Mouse (Mus musculus): ENCODE results near the gene Abcb11.
"Not testable (repeated sequence)": the region's sequence is repeated elsewhere in the genome, so short reads cannot be mapped to it uniquely, and the experiment has no call there.

The Abcb11 gene

DNA sequence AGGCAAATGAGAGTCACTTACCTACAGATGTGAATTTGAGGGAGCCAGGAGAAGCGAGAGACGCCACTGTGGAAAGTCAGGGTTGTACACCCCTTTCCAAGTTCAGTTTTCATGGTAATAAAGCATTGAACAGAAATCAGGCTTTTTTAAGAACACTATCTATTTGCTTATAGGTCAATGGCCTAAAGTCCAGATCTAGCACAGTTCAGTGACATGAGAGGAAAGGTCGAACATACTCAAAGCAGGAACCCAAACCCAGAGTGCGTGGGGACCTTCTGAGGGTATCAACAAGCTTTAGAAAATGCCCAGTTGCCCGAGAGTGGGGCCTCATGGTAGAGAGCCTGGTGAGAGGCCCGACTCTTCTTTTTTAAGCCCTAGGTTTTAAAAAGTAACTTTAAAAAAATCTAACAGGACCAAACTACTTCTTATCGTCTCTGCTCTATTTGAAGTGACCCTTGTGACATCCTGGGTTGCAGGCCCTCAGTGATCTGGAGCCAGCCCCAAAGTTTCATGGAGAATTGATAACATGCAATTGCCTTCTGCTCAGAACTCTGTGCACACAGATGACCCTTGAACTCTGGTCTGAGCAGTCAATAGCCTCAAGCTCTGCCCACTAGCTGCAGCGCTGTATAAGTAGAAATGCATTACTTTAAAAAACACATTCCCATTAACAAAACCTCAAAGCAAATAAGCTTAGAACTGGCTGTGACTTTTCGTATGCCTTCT, at the start of gene Abcb11:
TSS of gene Abcb11 (minus strand) at position 121 of the 726 bp plus-strand sequence.
- no peak for DNase-seq (ENCODE audit: low spot score)

DNA sequence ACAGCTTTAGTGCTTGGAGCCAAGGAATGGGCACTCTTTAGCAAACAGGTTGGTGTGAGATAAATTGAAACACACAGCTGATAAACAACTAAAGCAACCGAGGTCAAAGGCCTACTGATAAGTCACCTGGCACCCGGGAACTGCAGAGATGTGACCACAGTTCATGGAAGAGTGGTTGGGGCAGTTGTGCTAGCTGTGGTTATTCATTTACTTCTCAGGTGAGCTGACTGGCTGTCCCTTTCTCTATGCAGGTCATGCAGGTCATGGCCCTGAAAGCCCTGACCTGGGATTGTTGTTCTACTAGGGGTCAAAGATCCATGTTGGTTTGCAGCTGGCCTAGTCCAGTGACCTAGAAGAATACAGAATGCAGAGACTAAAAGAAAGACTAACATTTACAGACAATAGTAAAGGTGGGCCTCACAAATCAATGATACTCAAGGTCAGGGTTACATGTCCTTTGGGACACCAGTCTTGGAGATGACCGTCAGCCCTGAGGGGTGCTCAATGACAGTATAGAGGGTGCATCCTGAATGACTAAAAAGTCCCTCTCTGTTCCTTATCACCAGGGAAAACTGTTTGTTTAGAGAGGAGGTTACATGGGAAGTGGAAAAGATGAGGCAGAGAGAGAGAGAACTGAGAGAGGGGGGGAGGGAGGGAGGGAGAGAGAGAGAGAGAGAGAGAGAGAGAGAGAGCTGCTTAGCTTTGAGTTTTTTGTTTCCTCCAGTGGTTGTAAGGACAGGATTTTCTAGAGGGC, 43.9 kb upstream of the Abcb11 start:
- no peak for DNase-seq (ENCODE audit: low spot score)

DNA sequence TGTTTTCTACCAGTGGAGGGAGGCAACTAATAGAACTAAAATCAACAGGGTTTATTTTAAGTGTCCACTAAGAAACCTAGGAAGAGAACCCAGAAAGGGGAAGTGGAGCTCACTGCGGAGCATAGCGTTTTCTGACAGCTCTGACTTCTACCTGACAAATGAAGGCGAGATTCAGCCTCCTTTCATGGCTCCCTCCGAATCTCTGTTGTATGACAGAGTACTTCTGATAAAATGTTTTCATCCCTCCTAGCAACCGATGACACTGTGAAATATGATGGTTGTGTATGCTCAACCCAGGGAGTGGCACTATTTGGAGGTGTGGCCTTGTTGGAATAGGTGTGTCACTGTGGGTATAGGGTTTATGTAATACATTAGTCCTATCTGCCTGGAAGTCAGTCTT, 40.4 kb upstream of the Abcb11 start:
- no peak for DNase-seq (ENCODE audit: low spot score)

DNA sequence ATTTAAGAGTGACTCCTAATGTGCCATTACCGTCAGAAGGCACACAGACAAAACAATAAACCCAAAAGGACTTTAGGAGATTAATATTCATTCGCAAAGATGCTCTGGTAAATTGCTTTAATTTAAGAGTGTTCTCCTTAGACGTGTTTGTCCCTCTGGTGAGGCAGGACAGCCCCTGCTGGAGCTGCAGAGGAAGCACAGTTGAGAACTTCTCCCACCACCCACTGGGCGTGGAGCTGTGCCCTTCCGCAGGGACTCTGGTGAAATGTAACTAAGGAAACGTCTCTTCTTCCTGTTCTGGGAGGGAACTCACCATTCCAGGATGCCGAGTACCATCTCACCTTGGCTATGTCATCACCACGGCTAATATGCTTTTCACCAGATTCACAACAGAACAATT, 39.3 kb upstream of the Abcb11 start:
- no peak for DNase-seq (ENCODE audit: low spot score)

DNA sequence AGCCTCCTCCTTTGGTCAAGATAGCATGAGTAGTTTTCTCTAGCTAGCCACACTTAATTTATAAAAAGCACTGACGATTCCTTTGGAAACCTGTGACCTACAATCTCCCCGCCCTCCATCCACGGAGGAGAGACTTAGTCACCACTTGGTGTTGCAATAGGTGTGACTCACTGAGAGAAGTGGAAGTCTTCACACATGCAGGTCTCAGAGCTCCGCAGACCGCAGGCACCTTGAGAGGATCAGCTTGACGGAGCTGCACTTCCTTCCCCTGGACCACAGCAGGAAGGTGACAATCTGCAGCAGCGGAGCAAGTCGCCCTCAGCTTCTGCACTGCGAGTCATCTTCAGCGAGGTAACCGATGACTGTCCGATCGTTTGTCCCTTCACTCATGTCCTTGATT, 37.9 kb upstream of the Abcb11 start, which contains the start of gene Dhrs9:
TSS of gene Dhrs9 (plus strand) at position 165 of the 400 bp plus-strand sequence.
- DNase-seq (ENCODE audit: low spot score), result peak; percentile 78

DNA sequence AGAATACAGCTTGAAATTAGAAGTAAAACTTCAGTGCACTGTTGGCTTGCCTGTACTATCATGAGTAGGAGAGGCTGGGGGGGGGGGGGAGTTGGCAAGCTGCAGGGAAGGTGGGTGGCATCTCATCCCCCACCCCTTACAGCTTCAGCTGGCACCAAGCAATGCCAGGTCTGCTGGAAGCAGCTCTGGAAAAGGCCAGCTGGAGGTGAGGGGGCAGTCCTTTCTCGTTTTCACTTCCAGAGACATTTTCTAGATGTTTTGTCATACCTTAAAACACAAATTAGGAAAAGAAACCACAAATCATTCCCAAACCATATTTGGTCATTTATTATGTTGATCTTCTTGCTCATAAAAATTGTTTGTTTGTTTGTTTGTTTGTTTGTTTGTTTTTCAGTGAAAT, 37.4 kb upstream of the Abcb11 start:
- DNase-seq (ENCODE audit: low spot score), result no peak

DNA sequence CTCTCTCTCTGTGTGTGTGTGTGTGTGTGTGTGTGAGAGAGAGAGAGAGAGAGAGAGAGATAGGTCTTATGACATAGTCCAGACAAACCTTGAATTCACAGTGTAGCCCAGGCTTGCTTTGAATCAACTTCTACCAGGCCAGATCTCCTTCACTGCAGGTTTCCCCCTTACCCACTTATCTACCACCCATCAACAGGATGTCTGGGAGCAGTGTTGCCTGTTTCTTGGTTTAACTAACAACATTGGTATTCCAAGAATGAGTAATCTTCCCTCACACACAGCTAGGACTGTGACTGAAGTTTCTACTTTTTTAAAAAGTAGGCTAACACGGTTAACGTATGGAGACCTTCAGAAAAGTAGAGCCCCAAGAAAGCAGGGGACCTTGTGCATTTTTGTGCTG, 34.4 kb upstream of the Abcb11 start:
- no peak for DNase-seq (ENCODE audit: low spot score)

DNA sequence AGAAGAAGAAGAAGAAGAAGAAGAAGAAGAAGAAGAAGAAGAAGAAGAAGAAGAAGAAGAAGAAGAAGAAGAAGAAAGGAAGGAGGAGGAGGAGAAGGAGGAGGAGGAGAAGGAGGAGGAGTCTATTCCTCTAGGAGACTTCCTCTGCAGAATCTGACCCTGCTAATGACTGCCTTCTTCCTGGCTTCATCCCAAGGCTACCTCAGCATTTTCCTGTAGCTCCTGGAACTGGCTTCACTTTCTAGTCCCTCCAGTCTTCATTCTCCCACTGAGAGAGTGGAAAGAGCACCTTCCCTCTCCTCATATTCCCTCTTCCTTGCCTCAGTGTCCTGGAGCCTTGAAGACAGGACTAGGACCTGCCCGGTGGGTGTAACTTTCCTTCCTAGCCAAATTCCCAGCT, 22.9 kb upstream of the Abcb11 start:
- DNase-seq (ENCODE audit: low spot score), result no peak

DNA sequence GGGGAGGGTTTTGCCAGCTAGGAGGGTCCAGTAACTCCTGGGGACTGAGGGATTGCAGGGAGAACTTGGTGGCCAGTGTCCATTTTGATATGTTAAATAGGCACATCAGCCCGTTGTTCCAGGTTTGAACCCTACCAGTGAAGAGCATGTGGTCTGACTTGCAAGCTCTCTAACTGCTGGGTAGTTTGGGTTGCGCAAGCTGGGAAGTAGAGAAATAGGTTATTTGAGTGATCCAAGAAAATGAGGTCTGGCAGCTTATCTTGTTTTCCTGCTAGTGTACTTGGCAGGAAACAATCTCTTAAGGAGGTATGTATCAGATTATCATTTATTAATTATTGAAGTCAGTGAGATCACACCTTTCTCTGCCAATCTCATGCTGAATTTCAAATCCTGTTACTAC, 22.4 kb upstream of the Abcb11 start:
- DNase-seq (ENCODE audit: low spot score), result peak; percentile 69

DNA sequence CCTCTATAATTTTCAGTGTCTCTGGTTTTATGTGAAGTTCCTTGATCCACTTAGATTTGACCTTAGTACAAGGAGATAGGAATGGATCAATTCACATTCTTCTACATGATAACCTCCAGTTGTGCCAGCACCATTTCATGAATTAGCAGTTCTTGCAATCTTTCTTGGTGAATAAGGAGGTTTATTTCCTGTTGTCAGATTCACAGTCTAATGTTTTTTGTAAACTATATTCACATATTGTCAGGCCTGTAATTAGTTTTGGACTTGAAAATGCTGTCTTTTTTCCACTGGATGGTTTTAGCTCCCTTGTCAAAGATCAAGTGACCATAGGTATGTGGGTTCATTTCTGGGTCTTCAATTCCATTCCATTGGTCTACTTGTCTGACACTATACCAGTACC, 13.0 kb upstream of the Abcb11 start:
- DNase-seq (ENCODE audit: low spot score), result not testable (repeated sequence)

DNA sequence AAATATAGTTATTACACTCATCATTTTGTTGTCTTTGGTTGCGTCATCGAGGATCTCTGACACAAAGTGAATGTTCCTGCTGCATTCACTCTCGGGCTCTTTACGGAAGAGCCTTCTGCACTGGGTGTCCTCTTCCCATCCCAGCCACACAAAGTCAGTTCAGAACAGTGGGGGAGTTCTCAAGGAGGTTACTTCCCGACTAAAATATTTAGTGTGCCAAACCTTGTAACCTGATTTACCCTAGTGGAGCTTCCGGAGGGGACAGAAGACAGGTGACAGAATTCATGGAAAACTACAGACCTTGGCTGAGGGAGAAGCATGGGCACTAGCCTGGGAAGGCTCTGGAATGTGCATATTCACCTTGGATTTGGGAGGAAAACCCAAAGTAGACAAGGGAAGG, 910 bp downstream of the Abcb11 start:
- DNase-seq (ENCODE audit: low spot score), result no peak

DNA sequence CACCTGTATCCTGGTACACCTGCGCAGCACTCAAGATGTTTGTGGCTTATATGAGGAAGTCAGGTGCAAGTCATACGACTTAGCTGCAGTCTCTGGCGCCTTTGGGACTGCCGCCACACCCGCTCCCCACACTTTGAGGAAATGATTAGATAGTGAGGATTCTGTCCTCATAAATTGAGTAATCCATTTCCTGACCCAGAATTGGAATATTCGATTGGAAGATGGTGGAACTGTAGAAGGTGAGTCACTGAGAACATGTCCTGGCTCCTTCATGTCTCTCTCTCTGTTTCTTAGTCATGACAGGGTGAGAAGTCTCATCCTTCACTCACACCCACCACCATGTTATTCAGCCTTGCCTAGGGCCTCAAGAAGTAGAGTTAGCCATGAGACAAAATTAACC, 10.9 kb downstream of the Abcb11 start:
- DNase-seq (ENCODE audit: low spot score), result not testable (repeated sequence)

DNA sequence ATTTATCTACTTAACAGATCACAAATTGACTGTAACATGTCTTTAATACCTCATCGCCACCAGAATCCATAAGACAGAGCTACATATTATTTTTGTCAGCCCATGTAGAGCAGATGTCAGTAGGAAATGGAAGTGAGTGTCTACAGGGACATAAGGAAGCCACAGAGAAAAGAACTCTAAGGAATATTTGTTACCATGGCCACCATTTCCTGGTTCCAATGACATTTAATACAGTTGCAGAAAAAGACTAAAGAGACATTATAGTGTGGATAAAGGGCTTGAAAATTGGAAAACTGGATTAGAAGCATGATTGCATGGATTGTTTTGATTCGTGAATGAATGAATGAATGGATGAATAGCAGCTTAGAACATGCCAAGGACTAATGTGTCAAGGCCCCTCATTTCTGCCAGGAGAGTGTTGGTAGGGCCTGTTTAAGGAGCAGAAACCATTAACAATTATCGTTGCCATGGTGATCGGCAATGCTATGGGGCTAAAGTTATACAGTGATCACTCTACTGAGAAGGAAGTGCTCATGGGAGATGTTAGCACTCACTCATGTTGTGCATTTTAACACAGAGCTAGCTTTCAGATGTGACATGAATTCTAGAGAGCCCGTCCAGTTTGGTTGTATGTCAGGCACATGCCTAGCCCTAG, 13.8 kb downstream of the Abcb11 start:
- no peak for DNase-seq (ENCODE audit: low spot score)

DNA sequence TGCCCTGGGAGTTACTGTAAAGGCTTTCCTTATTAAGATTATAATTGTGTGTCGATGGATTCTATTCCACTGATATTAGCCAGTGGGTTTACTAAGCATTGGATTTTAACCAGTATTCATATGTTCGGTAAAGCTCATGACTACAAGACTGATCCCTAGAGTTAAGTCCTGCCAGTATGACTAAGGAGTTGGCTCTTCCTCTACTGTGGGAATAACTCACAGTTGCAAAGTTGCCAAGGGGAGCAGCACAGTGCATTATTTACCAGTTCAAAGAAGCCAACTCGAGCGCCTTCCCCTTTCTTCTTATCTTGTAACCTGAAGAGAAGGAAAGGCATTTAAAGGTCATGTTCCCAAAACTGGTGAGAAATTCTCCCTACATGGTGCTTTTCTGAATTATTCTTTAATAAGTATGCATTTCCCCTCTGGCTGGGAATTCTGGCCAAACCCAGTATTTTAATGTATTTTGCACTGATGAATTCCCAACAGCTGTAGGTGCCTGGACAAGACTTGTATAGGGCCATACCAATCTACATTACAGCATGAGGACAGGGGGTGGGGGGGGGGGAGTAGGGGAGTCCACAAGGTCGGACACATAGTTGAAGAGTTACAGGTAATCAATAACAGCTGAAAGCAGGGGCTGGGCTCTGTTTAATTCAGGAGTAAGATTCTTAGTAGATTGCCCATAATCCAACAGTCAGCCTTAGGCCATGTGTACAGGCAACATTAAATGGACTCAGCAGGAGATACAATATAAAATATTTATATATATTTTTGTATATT, 17.3 kb downstream of the Abcb11 start:
- DNase-seq (ENCODE audit: low spot score), result peak; percentile 52

DNA sequence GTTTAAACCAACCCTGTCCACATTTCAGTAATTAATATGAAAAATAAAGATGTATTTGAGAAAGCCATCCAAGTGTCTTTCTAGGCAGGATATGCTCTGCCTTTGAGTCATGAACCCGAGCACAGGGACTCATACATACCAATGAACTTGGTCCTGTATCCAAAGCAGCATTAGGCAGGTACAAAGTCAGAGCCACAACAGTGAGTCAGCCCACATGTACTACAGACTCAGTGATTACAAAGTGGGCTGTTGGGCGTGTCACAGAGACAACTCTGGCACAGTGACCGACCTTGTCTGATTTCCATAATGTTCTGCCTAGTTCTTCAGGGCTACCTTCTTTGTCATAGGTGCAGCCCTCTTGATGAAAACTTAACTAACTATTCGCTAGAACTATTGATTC, 19.4 kb downstream of the Abcb11 start:
- no peak for DNase-seq (ENCODE audit: low spot score)

DNA sequence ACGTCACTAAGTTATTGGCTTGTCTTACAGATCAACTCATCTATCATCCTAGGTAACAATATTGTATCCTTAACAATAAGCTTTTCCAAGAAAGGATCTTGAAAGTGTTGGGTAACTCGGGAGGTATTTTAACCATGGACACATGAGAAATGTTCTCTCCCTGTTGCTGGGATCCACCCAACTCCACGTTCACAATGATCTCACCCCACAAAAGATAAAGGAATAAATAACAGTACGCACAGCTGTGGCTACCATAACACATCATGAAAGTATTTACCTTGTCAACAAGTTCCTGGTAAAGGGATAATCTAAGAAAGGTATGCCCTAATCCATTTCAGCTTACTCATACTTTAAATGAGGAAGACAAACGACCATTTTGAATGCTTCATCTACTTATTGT, 21.0 kb downstream of the Abcb11 start:
- DNase-seq (ENCODE audit: low spot score), result no peak

DNA sequence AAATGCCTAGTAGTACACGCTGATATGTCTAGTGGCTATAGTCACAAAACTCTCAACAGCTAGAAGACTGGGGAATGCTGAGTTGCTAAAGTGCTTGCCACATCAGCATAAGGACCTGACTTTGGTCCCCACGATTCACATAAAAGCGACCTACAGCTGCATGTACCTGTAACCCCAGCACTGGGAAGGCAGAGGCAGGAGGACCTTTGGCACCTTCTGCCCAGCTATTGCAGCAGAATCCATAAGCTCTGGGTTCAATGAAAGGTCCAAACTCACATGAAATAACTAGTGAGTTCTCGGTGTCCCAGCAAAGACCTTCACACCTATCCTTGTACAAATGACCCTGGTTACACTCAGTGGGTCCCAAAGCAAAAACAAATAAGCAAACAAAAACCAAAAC, 31.1 kb downstream of the Abcb11 start:
- DNase-seq (ENCODE audit: low spot score), result no peak

DNA sequence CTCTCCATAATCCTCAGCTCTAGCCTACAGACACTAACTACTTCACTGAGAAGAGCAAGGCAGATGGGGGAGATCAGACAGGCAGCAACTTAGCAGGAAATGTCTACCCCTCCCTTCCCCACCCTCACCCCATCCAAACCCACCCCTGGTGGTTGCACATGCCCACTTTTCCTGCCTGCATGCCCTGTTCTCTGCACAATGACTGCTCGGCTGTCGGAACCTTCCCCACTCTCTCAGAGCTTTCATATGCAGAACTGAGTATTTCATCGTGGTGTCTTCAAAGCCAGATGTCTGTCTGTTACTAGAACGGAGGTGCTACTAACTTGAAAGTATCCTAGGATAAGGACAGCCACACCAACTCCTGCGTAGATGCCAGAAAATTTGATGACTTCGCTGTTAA, 34.3 kb downstream of the Abcb11 start:
- DNase-seq (ENCODE audit: low spot score), result no peak

DNA sequence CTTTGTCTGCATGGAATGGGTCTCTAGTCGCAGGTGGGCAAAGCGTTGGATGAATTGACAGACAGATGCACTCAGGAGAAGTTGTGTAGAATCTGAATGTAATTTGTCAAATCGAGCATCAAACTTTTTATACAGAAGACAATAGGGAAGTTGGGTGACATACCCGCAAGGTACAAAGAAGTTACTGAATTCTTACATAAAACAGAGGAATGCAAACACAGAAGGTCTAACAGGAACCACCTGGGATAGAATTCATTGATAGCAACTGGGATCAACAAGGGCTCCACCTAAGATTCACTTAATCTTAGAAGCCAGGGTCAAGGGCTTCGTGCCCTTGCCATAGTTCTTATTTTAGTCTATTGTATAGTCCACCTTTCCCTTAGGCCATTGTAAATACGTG, 41.8 kb downstream of the Abcb11 start:
- DNase-seq (ENCODE audit: low spot score), result not testable (repeated sequence)

DNA sequence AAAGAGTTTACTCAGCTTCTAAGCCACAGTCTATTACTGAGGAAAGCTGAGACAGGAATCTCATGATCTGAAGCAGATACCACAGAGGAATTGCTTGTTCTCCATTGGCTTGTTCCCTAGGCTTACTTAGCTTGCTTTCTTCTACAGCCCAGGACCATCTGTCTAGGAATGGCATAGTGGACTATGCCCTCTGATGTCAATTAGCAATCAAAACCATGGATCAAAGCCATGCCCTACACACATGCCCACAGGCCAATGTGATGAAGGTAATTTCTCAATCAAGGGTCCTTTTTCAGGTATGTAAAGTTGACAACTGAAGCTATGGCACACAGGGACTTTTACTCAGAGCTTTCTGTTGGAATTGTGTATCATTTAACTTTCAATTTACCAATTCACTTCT, 47.9 kb downstream of the Abcb11 start:
- no peak for DNase-seq (ENCODE audit: low spot score)

DNA sequence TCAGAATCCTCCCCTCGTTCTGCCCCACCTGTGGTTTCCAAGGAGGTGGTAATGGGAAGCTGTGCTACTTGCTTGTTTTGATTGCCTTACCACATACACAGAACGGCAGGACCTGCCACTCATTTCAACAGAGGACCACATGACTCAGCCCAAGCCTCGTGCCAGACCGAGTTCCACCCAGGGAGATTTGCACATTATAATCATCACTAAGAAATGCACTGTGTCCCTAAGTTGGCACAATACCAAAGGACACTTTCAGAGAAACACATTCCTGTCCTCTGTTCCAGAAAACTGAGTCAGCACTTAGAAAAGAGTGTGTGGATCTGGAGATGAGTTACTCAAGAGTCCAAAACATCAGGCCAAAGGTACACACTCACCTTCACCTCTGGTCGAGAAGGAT, 53.4 kb downstream of the Abcb11 start:
- DNase-seq (ENCODE audit: low spot score), result peak; percentile 61

DNA sequence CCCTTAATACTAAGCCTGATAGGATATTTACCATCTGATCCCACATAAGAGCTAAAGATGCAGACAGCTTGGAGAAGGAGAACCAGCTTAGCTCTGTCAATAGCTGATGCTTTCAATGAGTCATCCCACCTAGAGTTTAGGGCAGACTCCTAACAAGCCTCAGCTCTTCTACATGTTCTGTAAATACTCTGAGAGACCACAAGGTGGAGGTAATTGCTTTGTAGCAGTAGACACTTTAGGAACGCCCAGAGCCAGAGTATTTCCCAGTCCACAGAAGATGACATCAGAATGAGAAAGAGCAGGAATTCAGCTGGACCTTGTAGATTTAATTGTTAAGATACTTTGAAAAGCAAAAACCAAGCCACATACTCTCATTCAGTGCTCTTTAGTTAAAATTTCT, 66.5 kb downstream of the Abcb11 start:
- peak; percentile 76 for DNase-seq (ENCODE audit: low spot score)
